Mouse (Mus musculus) brain, embryonic 18.5 days (tissue): ENCODE results near the gene Fam104a.

ENCODE experiments used
- DNase-seq: peaks from one replicate; pipeline ENCODE4 v3.0.0-alpha.2; 2012; ENCODE audit warnings: low read depth, low spot score

Fam104a gene

GRCm38 (mm10) chr11:113683957-113684706 is at the start of gene Fam104a, which contains the start of gene D11Wsu47e:
TSS of gene Fam104a (minus strand) at chr11:113684155.
TSS of gene D11Wsu47e (plus strand) at chr11:113684412.
- DNase-seq = peak; percentile 93

DNA sequence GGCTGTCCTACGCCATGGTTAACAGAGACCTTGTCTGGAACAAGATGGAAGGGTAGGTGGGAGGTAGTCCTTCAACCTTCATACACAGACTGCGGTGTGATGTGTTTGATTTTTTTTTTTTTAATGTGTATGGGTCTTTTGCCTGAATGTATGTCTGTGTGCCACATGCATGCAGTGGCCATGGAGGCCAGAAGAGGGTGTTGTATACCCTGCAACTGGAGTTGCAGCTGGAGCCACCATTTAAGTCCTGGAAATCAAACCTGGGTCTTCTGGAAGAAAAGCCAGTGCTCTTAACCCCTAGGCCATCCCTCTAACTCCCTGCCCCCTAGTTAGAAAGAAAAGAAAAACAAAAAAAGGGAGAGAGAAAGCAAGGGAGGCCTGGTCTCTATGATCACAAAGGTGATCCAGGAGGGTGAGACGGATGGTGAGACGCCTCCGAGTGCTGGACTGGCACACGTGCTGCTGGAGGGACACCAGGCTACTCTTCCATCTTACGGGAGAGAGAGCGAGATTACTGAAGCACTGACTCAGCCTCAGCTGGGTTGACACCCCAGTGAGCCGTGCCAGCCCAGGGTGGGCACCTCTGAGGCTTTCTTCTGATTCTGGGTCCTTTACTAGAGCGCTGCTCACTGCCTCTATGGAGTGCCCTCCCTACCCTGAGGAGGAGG is 48.1 kb upstream of the Fam104a start:
- DNase-seq = no peak

- no peak for DNase-seq
Measured at GRCm38 (mm10) chr11:113730879-113731278, 46.9 kb upstream of the Fam104a start.

GRCm38 (mm10) chr11:113729917-113730316 is 46.0 kb upstream of the Fam104a start:
- DNase-seq = no peak

- no peak for DNase-seq
Measured at GRCm38 (mm10) chr11:113729239-113729638, 45.3 kb upstream of the Fam104a start.

DNA sequence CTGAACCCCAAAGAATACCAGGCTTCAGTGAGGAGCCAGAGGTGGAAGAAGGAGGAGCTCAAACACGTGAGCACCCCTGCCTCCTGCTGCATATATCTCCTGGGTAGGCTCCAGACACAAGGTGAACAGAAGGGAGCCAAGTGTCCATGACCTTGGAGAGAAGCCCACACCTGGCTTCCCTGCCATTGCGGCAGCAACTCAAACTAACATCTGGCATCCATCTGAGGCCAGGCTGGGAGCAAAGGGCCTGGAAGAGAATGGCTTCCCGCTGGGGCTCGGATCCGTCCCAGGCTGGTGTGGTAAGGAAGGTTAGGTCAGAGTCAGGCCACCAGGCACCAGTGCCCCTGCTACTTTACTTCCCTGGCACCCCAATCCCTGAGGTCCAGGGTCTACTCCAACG is 44.0 kb upstream of the Fam104a start:
- DNase-seq = no peak

- DNase-seq = no peak
Measured at GRCm38 (mm10) chr11:113726994-113727888, 43.3 kb upstream of the Fam104a start.

DNA sequence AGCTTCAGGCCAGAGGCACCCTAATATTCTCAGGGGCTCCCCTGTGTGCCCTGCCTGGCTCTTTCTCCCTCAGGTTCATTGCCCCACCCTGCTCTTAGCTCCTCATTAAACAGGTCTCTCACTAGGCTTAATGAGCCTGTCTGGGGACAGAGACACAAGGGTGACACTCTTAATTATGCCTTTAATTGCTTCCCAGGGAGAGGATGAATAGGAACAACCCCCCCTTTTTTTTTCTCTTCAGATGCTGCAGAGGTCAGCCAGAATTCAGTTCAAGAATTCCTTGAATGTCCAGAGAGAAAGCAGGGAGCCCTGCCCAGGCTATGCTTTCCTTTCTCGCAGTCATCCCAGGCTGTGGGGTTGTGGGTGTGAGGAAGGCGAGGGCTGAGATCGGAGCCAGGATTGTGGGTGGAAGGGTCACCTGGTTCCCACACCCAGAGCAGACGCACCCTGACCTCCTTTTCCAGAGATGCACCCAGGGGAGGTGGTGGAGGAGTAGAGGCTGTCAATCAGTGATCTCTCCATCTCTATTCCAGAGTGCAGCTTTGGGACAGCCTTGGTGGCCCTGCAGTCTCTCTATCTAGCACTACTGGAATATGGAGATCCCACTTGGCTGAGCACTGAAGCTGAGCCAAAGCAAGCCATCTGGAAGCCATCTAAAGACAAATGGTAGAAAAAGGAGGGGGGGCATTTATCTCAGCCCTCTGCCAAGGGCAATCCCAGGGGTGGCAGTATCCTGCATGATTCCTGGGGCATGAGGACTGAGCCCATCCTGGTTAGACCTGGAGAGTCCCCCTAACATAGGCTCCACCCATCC is 41.5 kb upstream of the Fam104a start:
- DNase-seq = no peak

DNA sequence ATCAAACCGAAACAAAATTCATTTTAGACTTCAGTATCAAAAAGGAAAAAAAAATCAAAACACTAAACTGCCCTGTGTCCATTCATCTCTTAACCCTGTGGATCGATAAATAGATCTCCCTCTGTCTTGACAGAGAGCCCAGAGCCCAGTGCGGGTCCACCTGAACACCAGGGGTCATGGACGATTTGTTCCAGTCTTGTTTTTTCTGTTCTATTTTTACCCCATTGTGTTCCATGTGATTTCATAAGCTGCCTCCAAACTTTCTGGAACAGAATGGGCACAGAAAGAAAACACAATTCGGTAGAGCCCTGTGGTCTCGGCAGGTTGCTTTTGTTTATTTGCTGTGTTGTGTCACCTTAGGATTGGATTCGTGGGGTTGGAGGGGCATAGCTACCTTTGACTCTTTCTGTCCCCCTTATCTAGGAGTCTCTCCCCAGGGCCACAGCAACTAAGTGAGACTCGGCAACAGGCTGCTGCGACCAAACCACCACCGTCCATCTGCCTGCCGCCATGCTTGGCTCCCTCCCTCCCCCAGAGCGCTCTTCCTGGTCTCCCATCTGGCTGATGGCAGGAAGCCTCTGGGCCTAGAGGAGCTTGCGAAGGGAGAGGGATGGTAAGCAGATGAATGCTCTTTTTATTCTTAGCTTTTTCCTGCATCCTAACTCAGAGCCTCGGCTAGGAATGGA is 38.6 kb upstream of the Fam104a start:
- no peak for DNase-seq

GRCm38 (mm10) chr11:113717767-113718424 is 33.9 kb upstream of the Fam104a start:
- no peak for DNase-seq

DNA sequence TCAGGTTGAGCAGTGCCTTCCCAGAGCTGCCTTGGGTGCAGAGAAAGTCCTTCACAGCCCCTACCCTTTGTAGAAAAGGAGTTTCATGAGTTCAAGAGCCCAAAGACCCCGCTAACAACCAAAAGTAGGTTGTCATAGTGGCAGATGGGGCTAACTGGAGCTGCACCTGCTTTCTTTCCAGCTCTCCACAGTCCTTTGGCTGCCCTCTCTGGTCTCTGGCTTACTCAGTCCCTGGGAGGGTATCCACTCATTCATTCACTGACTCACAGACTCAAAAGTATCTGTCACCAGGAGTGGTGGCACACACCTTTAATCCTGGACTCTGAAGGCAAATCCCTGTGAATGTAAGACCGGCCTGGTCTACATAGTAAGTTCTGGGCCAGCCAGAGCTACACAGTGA is 32.2 kb upstream of the Fam104a start:
- DNase-seq = no peak

DNA sequence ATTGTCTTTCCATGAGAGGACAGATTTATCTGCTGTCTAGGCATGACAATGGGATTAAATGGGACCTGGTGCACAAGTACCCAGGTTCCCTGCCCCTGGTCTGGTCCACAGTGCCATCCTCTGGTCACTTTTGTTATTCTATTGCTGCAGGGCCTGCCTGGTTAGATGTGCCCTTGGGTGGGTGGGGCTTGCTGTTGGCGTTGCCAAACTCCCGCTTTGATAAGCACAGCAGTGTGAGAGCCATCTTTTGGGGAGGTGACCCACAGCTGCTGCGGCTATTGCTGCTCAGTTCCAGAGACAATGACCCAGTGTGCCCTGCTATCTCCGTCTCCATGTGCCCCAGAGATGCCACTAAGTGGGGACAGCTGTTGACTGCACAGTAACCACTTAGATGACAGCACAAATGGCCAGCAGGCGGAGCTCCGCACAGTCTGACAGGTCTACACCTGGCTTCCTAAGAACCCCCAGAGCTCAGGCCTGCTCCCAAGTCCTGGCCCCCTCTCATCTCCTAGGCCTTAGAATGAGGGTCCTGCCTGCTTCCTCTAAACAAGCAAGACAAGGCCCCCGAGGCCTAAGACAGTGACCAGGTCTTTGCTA is 31.2 kb upstream of the Fam104a start:
- no peak for DNase-seq

DNA sequence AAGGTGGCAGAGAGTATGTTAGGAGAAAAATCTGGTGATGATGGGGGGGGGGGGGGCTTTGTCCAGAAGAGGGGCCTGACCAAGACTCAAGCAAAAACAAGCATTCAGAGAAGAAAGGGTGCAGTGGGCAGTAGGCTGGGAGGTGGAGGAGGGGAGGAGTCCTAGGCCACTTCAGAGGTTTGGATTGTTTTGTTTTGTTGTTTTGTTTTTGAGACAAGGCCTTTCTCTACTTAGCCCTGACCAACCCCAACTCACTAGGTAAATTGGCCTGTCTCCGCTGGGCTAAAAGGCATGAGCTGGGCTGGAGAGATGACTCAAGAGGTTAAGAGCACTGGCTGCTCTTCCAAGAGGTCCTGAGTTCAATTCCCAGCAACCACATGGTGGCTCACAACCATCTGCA is 27.1 kb upstream of the Fam104a start:
- no peak for DNase-seq

DNA sequence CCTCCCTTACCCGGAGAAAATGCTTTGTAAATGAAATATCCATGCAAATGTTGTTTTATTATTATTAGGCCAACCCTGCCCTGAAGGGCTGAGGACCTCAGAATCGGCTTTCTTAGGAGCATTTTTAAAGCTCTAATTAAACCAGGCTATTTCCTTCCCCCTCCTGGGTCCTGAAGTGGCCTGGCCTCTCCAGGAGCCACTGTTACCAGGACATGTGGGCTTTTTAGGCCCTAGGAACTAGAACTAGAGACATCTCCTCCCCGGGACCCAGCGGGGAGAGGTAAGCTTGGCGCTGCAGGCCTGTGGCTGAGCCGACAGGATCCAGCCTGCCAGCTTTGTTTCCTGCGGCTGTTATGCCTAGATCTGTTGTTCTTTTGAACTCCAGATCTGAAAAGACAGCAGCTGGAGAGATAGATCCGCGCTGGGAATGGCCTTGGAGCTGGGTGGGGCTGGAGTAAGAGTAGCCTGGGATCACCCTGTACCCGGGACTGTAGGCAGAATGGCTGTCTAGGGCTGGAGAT is 26.4 kb upstream of the Fam104a start:
- DNase-seq = no peak

GRCm38 (mm10) chr11:113709731-113710256 is 25.8 kb upstream of the Fam104a start, which contains the start of gene Cpsf4l:
TSS of gene Cpsf4l (minus strand) at chr11:113710017.
- DNase-seq = no peak

DNA sequence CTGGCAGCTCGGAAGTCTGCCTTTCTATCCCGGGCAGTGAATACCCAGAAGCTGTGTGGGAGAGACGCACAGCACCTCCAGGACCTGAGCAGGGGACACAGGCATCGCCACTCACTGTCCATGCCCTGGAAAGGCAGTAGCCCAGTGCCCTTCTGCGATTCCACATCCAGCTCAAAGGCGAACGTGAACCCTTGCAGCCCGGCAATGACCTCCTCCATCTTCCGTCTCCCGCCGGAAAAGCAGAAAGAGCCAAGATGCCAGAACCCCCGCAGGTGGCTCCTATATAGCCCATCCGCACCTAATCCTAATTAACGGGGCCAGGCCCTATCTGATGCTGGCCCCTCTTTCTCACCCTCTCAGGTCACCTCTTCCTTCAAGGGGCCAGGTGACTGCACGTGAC is 25.3 kb upstream of the Fam104a start:
- no peak for DNase-seq

DNA sequence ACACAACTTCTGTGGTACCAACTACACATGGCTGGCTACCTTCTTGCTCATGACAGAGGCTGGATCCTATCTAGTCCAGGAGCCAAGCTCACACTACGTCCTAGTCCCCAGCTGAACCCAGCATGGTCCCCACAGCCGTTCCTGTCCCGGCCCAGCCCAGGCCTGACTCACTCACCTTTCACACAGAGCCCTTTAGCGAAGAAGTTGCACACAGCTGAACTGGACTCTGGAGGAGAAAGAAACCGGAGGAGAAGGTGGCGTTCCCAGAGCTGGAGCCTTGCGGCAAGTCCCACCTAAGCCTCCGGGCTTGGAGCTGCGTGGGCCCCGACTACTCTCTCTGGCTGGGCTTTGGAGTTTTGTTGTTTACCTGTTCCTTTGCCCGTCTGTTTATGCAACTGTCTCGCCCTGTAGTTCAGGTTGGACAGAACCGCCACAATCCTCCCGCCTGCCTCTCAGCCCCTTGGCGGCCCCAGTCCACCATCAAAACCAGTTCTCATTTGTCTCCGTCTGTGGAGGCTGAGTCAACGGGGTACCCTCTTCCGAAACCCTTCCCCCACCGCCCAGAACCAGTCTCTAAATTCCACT is 24.8 kb upstream of the Fam104a start:
- DNase-seq = no peak

GRCm38 (mm10) chr11:113705966-113706652 is 22.2 kb upstream of the Fam104a start:
- no peak for DNase-seq
